Mouse (Mus musculus) midbrain, embryonic 11.5 days (tissue): ENCODE data around the gene Olfr600. TPM values are rescaled to one million over a fixed set of nuclear protein-coding genes. Genes with fewer than 3 reads are reported as not detected.
"Not testable (repeated sequence)": the region's sequence is repeated elsewhere in the genome, so short reads cannot be mapped to it uniquely, and the experiment has no call there.

Experiments used
- ATAC-seq: fragments of 200-750 bp; cut with Nextera tagmentation; 2 replicates; pipeline ENCODE4 v1.8.0; 2017; ENCODE audit warnings: moderate TSS enrichment, moderate library complexity; ENCODE audit not compliant: low FRiP score
- DNase-seq: peaks from one replicate; pipeline ENCODE4 v3.0.0; 2015; ENCODE audit warnings: low spot score; ENCODE audit errors: missing footprints
- H3K27ac ChIP-seq: fragments of 300-500 bp; sonication (generic); 2 replicates; pipeline ENCODE4 v1.5.1; 2014; ENCODE audit warnings: low read depth, low read length
- H3K27me3 ChIP-seq: fragments of 300-500 bp; sonication (generic); 2 replicates; pipeline ENCODE4 v1.6.1; 2014; ENCODE audit warnings: mild to moderate bottlenecking, low read length, moderate library complexity, mixed read lengths; ENCODE audit not compliant: control insufficient read depth, insufficient read depth
- H3K36me3 ChIP-seq: fragments of 300-500 bp; sonication (generic); 2 replicates; pipeline ENCODE4 v1.6.1; 2014; ENCODE audit warnings: mild to moderate bottlenecking, low read length, moderate library complexity, mixed read lengths; ENCODE audit not compliant: control insufficient read depth, insufficient read depth
- H3K4me1 ChIP-seq: fragments of 300-500 bp; sonication (generic); 2 replicates; pipeline ENCODE4 v1.6.1; 2014; ENCODE audit warnings: low read length; ENCODE audit not compliant: control insufficient read depth, insufficient read depth
- H3K4me2 ChIP-seq: fragments of 300-500 bp; sonication (generic); 2 replicates; pipeline ENCODE4 v1.6.1; 2014; ENCODE audit warnings: mild to moderate bottlenecking, moderate library complexity
- H3K4me3 ChIP-seq: fragments of 300-500 bp; sonication (generic); 2 replicates; pipeline ENCODE4 v1.5.1; 2014; ENCODE audit warnings: low read depth, low read length
- H3K9ac ChIP-seq: fragments of 300-500 bp; sonication (generic); 2 replicates; pipeline ENCODE4 v1.6.1; 2014; ENCODE audit warnings: low read length
- H3K9me3 ChIP-seq: fragments of 300-500 bp; sonication (generic); 2 replicates; pipeline ENCODE4 v1.6.1; 2016; ENCODE audit warnings: low read length; ENCODE audit not compliant: control insufficient read depth
- WGBS: fragments of 180-500 bp; shearing (Covaris S2); extraction: QIAGEN DNeasy Blood & Tissue Kit; methylation state at CpG from one replicate; pipeline ENCODE4 v1.1.7; 2014; 5-methylcytosine and 5-hydroxymethylcytosine counted together
- polyA plus RNA-seq: library from polyadenylated mRNA; unstranded; fragments of >200 nt; fragmentation: Nextera tagmentation; extraction: Ambion mirVana; gene quantifications from 2 replicates; pipeline ENCODE4 v1.2.1, GENCODE M21; 2014

Olfr600 gene
- not detected in 2 replicates for polyA plus RNA-seq

DNA sequence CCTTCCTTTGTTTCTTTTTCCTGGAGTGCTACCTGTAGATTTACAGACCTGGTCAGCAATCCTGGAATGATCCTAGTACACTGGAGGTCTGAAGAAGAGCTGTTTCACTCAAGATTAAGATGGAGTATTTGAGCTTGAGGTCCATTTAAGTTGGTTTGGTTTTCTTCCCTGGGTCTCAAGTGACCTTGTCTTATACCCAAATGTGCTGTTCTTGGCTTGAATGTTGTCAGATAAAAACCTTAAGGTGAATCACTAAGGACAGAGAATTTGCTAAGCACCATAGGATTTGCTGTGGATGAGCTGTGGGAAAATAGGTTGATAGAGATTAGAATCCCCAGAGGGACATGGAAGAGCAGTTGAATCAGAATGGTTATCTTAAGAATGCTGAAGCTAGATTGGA lies at the start of gene Olfr600:
Gene Olfr600, minus strand, starts transcription at position 101 of the 400 bp plus-strand sequence.
- DNase-seq (no peak), ATAC-seq (no peak)
- Histone ChIP-seq H3K27me3 (no peaks in the 10 kb centered on the region), H3K9me3 (no peaks in the 10 kb centered on the region), H3K4me2 (no peak within 1 kb of the TSS), H3K36me3 (no peaks in the 10 kb centered on the region), H3K4me1 (no peaks in the 10 kb centered on the region), H3K4me3 (no peak within 1 kb of the TSS), H3K9ac (no peak within 1 kb of the TSS), H3K27ac (no peak within 1 kb of the TSS)

DNA sequence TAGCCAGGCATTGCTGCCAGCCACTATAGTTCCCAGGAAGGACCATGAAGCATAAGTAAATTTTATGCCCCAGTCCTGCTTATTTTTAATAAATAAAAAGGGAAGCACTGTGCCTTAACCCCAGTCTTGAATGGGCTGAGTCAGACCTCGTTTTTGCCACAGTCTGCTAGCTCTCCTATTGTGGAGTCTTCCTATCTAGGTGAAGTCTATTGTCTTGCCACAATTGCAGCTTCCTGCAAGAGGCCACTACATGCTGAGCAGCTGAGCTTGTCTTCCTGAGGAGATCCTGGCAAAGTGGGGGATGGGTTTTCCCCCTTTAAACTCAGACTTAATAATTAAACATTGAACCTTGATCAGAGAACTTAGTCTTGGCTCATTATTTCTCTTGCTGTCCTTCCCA lies 49.5 kb upstream of the Olfr600 start:
- 11% methylated on average over 1 of the region's 1 CpGs for WGBS
- DNase-seq, result no peak
- Histone ChIP-seq H3K9me3 (no peaks in the 10 kb centered on the region), H3K36me3 (no peaks in the 10 kb centered on the region), H3K9ac (no peak overlapping the region), H3K4me1 (no peaks in the 10 kb centered on the region), H3K4me3 (no peak overlapping the region), H3K4me2 (no peak overlapping the region), H3K27me3 (no peaks in the 10 kb centered on the region), H3K27ac (no peak overlapping the region)
- ATAC-seq, result no peak

DNA sequence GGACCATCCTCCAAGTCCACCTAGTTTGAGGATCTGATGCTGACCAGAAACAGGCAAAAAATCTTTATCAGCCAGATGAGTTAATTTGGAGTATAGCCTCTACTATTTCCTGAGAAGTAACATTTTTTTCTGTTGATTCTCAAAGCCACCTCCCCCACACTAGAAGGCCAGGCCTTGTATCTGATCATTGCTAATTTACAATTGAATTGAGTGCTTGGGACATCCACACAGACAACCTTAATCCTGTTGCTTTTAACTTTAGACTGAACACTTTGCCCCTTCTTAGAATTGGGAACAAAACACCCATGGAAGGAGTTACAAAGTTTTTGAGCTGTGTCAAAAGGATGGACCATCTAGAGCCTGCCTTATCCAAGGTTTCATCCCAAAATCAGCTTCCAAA lies 48.3 kb upstream of the Olfr600 start:
- no peak overlapping the region for H3K27ac ChIP-seq
- no peaks in the 10 kb centered on the region for H3K36me3 ChIP-seq
- no peaks in the 10 kb centered on the region for H3K4me1 ChIP-seq
- DNase-seq (no peak), ATAC-seq (no peak)
- no peak overlapping the region for H3K4me2 ChIP-seq
- H3K9ac ChIP-seq, result no peak overlapping the region
- H3K4me3 ChIP-seq, result no peak overlapping the region
- H3K9me3 ChIP-seq, result no peaks in the 10 kb centered on the region
- H3K27me3 ChIP-seq, result no peaks in the 10 kb centered on the region

DNA sequence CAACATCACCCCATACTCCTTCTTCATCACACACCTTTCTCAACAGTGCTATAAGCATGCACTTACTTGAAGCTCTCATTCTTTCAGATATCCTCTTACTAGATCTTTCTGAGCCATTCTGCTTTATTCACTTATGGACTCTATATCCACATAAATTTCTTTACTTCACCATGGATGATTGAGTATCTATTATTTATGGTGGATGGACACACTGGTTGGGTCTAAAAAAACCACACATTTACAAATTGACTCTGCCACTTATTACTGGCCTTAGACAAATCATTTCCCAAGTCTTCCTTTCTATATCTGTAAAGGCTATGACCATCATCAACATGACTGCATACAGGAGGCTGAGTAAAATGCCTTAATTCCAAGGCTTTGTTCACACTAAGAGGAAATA lies 36.6 kb upstream of the Olfr600 start, which contains the start of gene Olfr603:
Gene Olfr603, minus strand, starts transcription at position 101 of the 400 bp plus-strand sequence.
- Histone ChIP-seq H3K27ac (no peak within 1 kb of the TSS), H3K27me3 (no peaks in the 10 kb centered on the region), H3K9ac (no peak within 1 kb of the TSS), H3K4me1 (no peaks in the 10 kb centered on the region), H3K36me3 (no peaks in the 10 kb centered on the region), H3K4me3 (no peak within 1 kb of the TSS), H3K4me2 (no peak within 1 kb of the TSS), H3K9me3 (no peaks in the 10 kb centered on the region)
- ATAC-seq, result no peak
- no peak for DNase-seq

DNA sequence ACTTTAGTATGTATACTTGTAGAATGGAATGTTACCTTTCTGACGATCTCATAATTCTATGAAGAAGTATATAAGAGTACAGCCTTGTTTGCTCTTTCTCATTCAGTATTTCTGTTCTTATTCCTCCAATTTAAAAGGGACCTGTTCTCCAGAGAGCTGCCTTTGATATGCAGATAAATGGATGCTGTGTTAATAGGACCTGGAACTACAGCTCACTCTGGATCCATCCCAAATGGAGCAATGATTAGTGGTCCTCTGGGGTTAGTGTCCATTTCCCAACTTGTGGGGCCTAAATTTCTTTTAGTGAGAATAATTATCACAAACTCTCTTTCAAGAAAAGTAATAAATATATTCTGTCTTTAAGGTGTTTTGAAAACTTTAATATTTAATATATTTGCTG lies 13.1 kb upstream of the Olfr600 start, which contains the start of gene Olfr601:
Gene Olfr601, minus strand, starts transcription at position 101 of the 400 bp plus-strand sequence.
- Histone ChIP-seq H3K27me3 (no peaks in the 10 kb centered on the region), H3K36me3 (no peaks in the 10 kb centered on the region), H3K4me2 (no peak within 1 kb of the TSS), H3K4me1 (no peaks in the 10 kb centered on the region), H3K4me3 (no peak within 1 kb of the TSS), H3K27ac (no peak within 1 kb of the TSS), H3K9me3 (no peaks in the 10 kb centered on the region), H3K9ac (no peak within 1 kb of the TSS)
- no peak for DNase-seq
- WGBS, result 87% methylated on average over 1 of the region's 1 CpGs
- no peak for ATAC-seq

DNA sequence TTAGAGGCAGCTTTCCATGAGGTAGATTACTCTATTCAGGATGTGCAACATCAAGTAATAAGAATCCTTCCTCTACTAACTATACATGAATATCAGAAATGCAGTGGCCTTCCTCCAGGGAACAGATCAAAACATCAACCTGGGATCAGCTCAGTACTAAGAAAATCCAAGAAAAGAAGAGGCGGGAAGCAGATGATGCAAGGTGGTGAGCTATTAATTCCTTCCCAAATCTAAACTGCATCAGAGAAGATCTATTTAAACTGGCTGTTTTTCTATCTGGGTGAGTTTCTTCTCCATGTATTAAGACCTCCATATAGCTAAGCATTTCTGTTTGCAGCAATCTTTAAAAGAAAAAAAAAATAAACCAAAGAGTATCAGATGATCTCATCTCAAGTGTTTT lies 13.9 kb downstream of the Olfr600 start, which contains the start of gene Olfr599:
Gene Olfr599, plus strand, starts transcription at position 301 of the 400 bp plus-strand sequence.
- Histone ChIP-seq H3K4me2 (no peak within 1 kb of the TSS), H3K9me3 (no peaks in the 10 kb centered on the region), H3K27me3 (no peaks in the 10 kb centered on the region), H3K4me1 (no peaks in the 10 kb centered on the region), H3K9ac (no peak within 1 kb of the TSS), H3K36me3 (no peaks in the 10 kb centered on the region), H3K27ac (no peak within 1 kb of the TSS), H3K4me3 (no peak within 1 kb of the TSS)
- DNase-seq (no peak), ATAC-seq (no peak)
- 84% methylated on average over 1 of the region's 1 CpGs for WGBS

DNA sequence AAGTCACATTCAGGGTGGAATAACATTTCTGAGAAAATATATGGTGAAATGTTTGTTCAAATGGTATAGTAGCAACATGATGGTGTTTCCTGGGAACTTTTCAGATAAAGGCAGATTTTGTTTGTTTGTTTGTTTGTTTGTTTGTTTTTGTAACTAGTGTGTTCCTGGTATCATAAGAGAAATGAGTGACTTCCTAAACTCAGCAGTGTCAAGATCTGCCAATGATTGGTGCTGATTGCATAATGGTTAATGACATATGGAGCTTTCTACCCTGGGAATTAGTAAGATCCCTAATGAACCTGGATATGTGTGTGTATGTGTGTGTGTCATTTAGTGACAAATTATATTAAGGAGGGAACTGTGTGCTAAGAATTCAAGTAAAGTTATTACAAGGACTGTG lies 26.2 kb downstream of the Olfr600 start, which contains the start of gene Olfr598:
Gene Olfr598, plus strand, starts transcription at position 301 of the 400 bp plus-strand sequence.
- Histone ChIP-seq H3K4me2 (no peak within 1 kb of the TSS), H3K36me3 (no peaks in the 10 kb centered on the region), H3K27me3 (no peaks in the 10 kb centered on the region), H3K9ac (no peak within 1 kb of the TSS), H3K27ac (no peak within 1 kb of the TSS), H3K4me1 (no peaks in the 10 kb centered on the region), H3K4me3 (no peak within 1 kb of the TSS), H3K9me3 (no peaks in the 10 kb centered on the region)
- no peak for ATAC-seq
- no peak for DNase-seq

DNA sequence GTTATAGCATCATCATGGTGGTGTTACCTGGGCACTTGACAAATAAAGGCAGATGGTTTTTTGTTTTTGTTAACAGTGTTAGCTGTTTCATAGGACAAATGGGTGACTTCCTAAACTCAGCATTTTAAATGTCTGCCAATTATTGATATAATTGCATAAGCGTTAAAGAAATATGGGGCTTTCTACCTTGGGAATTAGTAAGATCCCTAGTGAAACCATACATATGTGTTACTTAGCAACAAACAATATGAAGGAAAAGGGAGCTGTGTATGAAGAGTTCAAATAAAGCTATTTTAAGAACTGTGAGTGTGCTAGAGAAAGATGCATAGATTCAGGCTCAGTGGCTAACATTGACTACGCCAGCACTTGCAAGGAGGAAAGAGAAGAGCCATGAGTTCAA lies 33.5 kb downstream of the Olfr600 start, which contains the start of gene Olfr597:
Gene Olfr597, plus strand, starts transcription at position 301 of the 400 bp plus-strand sequence.
- not testable (repeated sequence) for H3K4me1 ChIP-seq, H3K9ac ChIP-seq, DNase-seq, H3K27me3 ChIP-seq, H3K36me3 ChIP-seq, H3K4me3 ChIP-seq, H3K27ac ChIP-seq, ATAC-seq, H3K9me3 ChIP-seq, H3K4me2 ChIP-seq
- 90% methylated on average over 2 of the region's 2 CpGs for WGBS

GRCm38 (mm10) chr7:103305348-103305747 lies 44.1 kb downstream of the Olfr600 start, which contains the start of gene Olfr596:
Gene Olfr596, plus strand, starts transcription at chr7:103305648.
- H3K27me3 ChIP-seq, H3K9ac ChIP-seq, H3K4me2 ChIP-seq, H3K36me3 ChIP-seq, ATAC-seq, DNase-seq, H3K9me3 ChIP-seq, H3K27ac ChIP-seq, H3K4me3 ChIP-seq, H3K4me1 ChIP-seq: not testable (repeated sequence)
- WGBS, result 91% methylated on average over 2 of the region's 2 CpGs
